9 mouse cellular contexts compared by ENCODE assay signal in genomic region chr12:107979710-107980260, GRCm38 (mm10). TPM values are rescaled to one million over a fixed set of nuclear protein-coding genes. Genes with fewer than 3 reads are reported as not detected.
A peak's percentile ranks its signal among the peaks of the same experiment; 100 is the strongest.
DNase-seq lines count a peak whose midpoint lies in the region; ATAC-seq and TF ChIP-seq lines count a peak whose summit lies in the region.
"Had no signal": no experiment of that assay in that cellular context is flagged by ENCODE, and none has a peak within 500 bp of the region (broad histone marks: within the 10 kb centered on the region; RNA-seq: fewer than 3 reads in every experiment).

No protein-coding gene starts in this region.

- H3K9me3 ChIP-seq in forebrain, embryonic 15.5 days: no peaks in the 10 kb centered on the region
- no peaks in the 10 kb centered on the region for H3K9me3 ChIP-seq in intestine, embryonic 16.5 days (ENCODE audit: control insufficient read depth, low read length)
- no peaks in the 10 kb centered on the region for H3K9me3 ChIP-seq in liver, embryonic 16.5 days (replicated peaks; ENCODE audit: control insufficient read depth, low read length)

- peak; percentile 12; the same call in 1 of the 2 replicates for ATAC-seq in forebrain, embryonic 15.5 days (replicated peaks)
- ATAC-seq in intestine, embryonic 16.5 days: peak; percentile 61
- no peak for ATAC-seq in liver, embryonic 16.5 days (ENCODE audit: low read depth)

- H3K27ac ChIP-seq in layer of hippocampus, adult 2 months: peak overlapping the region; percentile 76
- peak overlapping the region; percentile 86 for H3K27ac ChIP-seq in forebrain, embryonic 15.5 days (replicated peaks)
- peak overlapping the region; percentile 64 for H3K27ac ChIP-seq in intestine, embryonic 16.5 days (ENCODE audit: low read length)
- H3K27ac ChIP-seq in liver, embryonic 16.5 days (ENCODE audit: low read length): no peak overlapping the region

- DNase-seq in layer of hippocampus, adult 2 months (ENCODE audit: low spot score in 2 of 2): no peak
- no peak for DNase-seq in layer of hippocampus, adult 8-10 months (ENCODE audit: low spot score in 2 of 2)
- DNase-seq in retina, embryonic 14.5 days (ENCODE audit: low spot score): peak; percentile 76
- DNase-seq in thymus, postnatal 25 days: no peak
- DNase-seq in spleen, postnatal 4 days (ENCODE audit: low spot score in 2 of 2): no peak

- H3K4me1 ChIP-seq in forebrain, embryonic 15.5 days: peaks cover 99% of the 10 kb centered on the region
- H3K4me1 ChIP-seq in intestine, embryonic 16.5 days (ENCODE audit: control insufficient read depth, insufficient read depth, low read length): peaks cover 31% of the 10 kb centered on the region
- H3K4me1 ChIP-seq in liver, embryonic 16.5 days (ENCODE audit: control insufficient read depth, low read depth, low read length): no peaks in the 10 kb centered on the region

- WGBS in forebrain, embryonic 15.5 days: 7% methylated on average over 26 of the region's 28 CpGs
- 11% methylated on average over 28 of the region's 28 CpGs for WGBS in intestine, embryonic 16.5 days
- 2% methylated on average over 26 of the region's 28 CpGs for WGBS in liver, embryonic 16.5 days (ENCODE audit: insufficient replicate concordance)

- TF ChIP-seq CTCF in layer of hippocampus, adult 2 months (conservative IDR thresholded peaks at IDR 0.05): no peak

- no peaks in the 10 kb centered on the region for H3K27me3 ChIP-seq in forebrain, embryonic 15.5 days
- no peaks in the 10 kb centered on the region for H3K27me3 ChIP-seq in intestine, embryonic 16.5 days (replicated peaks; ENCODE audit: control insufficient read depth, insufficient read depth, low read length)
- H3K27me3 ChIP-seq in liver, embryonic 16.5 days (ENCODE audit: control insufficient read depth, insufficient read depth, low read depth, low read length): peaks cover 63% of the 10 kb centered on the region

- no peaks in the 10 kb centered on the region for H3K36me3 ChIP-seq in forebrain, embryonic 15.5 days
- no peaks in the 10 kb centered on the region for H3K36me3 ChIP-seq in intestine, embryonic 16.5 days (ENCODE audit: control insufficient read depth, insufficient read depth, low read length)
- no peaks in the 10 kb centered on the region for H3K36me3 ChIP-seq in liver, embryonic 16.5 days (ENCODE audit: control insufficient read depth, insufficient read depth)

- peak overlapping the region; percentile 72 for H3K4me2 ChIP-seq in forebrain, embryonic 15.5 days (replicated peaks)
- peak overlapping the region; percentile 96 for H3K4me2 ChIP-seq in intestine, embryonic 16.5 days (ENCODE audit: low read depth, low read length)
- H3K4me2 ChIP-seq in liver, embryonic 16.5 days (ENCODE audit: low read depth, low read length): peak overlapping the region; percentile 57

- peak overlapping the region; percentile 46 for H3K4me3 ChIP-seq in layer of hippocampus, adult 2 months
- peak overlapping the region; percentile 34 for H3K4me3 ChIP-seq in forebrain, embryonic 15.5 days
- peak overlapping the region; percentile 54 for H3K4me3 ChIP-seq in intestine, embryonic 16.5 days (ENCODE audit: low read length)
- peak overlapping the region; percentile 42 for H3K4me3 ChIP-seq in liver, embryonic 16.5 days (ENCODE audit: low read depth, low read length)
- H3K4me3 ChIP-seq: erythroblast, embryonic 14.5 days had no signal

- H3K9ac ChIP-seq in forebrain, embryonic 15.5 days (replicated peaks): peak overlapping the region; percentile 52
- peak overlapping the region; percentile 73 for H3K9ac ChIP-seq in intestine, embryonic 16.5 days (ENCODE audit: low read depth, low read length)
- H3K9ac ChIP-seq in liver, embryonic 16.5 days (ENCODE audit: low read depth, low read length): no peak overlapping the region

RNA-seq across cellular contexts. Expression of gene Bcl11b, which starts 23.6 kb away (rescaled TPM):
- 100 to 1,000 TPM; 144 to 145 TPM for total RNA-seq in layer of hippocampus, adult 2 months (2021)
- total RNA-seq in layer of hippocampus, adult 8-10 months (2022): 100 to 1,000 TPM; 110 to 122 (median 115) TPM
- polyA plus RNA-seq in forebrain, embryonic 15.5 days (2015; fragmentation: Nextera tagmentation; extraction: Ambion mirVana): 109 and 117 TPM in 2 replicates
- 3.4 and 5.5 TPM in 2 replicates for polyA plus RNA-seq in intestine, embryonic 16.5 days (2015; fragmentation: Nextera tagmentation; extraction: Ambion mirVana)
- polyA plus RNA-seq in liver, embryonic 16.5 days (2015; fragmentation: Nextera tagmentation; extraction: Ambion mirVana): 0.02 and 0.09 TPM in 2 replicates
- polyA plus RNA-seq: erythroblast, embryonic 14.5 days had no signal

Comparison
In these comparisons a context has a peak if more than half of its experiments do, and no peak if none do; other contexts are left out.
1. RNA of gene Bcl11b, which starts 23.6 kb away (polyA plus RNA-seq): 109 to 117 TPM in forebrain, embryonic 15.5 days; 3.4 to 5.5 TPM in intestine, embryonic 16.5 days and 0.02 to 0.09 TPM in liver, embryonic 16.5 days; every median in the first group is over 10 times any median in the second.
2. Peak in every context shown above with its lines, with median percentiles within 50 percentile points of each other: H3K4me3 ChIP-seq and H3K4me2 ChIP-seq.